Mouse (Mus musculus) testis, postnatal 14 days (tissue): Measurements from ENCODE around the gene Cep89.
A peak's percentile ranks its signal among the peaks of the same experiment; 100 is the strongest.

Experiments
- DNase-seq: peaks from one replicate; pipeline ENCODE4 v3.0.0; 2021; ENCODE audit warnings: low spot score

Gene Cep89

DNA sequence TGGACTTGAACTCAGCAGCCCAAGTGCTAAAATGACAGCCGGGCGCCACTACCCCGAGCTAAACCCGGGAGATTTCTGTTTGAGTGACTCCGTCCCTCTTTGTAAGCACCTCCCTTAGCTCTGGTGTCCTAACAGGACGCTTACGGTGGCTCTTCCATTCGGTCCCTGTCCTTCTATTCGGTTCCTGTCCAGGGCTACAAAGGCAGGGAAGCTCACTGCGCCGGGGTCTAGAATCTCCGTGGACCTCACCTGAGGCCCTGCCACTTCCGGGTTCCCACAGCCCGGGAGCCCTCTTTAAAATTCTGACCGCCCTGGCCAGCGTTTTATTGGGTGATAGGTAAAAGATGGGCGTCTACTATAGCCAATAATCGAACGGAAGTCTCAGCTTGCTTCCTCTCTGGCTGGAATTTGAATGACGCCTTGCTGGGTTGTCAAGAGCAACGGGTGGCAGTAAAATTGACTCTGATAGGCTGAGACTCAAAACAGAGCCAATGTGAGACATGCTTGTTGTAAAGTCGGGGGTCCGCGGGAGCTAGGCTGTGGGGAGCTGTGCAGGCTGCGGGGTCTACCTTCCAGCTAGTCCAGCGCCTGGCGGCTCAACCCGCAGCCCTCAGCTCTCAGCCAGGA lies at the start of gene Cep89, which contains the start of gene Faap24:
TSS of gene Cep89 (plus strand) at position 494 of the 627 bp plus-strand sequence.
TSS of gene Faap24 (minus strand) at position 295 of the 627 bp plus-strand sequence.
- DNase-seq: peak; percentile 94

DNA sequence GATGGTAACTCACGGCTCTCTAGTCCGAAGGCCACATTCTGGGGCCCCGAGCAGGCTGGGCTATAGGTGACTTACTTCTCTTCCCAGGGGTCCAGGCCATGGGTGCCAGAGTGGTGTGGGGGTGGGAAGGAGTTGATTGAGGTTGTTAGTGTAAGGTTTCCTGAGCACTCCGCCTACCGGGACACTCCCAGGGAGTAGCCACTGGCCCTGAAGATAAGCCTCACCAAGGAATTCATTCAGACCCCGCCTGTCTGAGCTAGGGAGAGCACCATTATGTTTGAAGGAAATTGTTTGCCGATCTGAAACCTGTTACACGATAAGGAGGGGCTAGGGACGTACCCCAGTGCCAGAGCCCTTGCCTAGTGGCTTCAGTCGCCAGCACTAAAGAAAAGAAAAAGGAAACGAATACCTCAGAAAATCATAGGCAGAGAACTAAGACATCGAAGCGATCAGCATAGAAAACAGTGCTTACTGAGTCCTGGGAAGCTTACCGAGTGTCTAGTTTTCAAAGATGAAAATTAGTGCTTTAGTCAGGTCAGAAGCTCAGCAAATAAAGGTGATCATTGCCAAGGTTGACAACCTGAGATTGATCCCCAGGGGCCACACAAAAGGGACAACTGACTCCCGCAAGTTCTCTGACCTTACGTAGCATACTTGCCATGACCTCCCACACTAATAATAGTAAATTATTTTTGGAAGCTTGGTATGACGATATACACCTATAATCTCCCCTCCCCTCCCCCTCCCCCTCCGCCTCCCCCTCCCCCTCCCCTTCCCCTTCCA lies 48.7 kb upstream of the Cep89 start:
- no peak for DNase-seq

DNA sequence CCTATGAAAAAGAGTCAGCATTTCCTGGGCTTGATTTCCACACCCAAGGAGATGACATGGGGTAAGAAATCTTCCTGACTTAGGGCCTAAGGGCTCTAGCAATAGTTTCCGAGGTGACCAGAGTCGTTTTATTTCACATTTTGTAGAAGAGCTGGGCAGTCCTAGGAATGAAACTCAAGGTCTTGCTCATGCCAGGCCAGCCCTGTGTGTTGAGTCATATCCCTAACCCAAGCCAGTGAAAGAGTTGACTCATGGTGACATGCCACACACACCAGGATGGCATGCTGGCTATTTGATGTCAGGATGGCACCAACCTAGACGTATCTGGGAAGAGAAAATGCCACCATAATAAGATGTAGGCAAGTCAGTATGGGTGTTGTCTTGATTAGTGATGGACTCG lies 47.8 kb upstream of the Cep89 start:
- no peak for DNase-seq

DNA sequence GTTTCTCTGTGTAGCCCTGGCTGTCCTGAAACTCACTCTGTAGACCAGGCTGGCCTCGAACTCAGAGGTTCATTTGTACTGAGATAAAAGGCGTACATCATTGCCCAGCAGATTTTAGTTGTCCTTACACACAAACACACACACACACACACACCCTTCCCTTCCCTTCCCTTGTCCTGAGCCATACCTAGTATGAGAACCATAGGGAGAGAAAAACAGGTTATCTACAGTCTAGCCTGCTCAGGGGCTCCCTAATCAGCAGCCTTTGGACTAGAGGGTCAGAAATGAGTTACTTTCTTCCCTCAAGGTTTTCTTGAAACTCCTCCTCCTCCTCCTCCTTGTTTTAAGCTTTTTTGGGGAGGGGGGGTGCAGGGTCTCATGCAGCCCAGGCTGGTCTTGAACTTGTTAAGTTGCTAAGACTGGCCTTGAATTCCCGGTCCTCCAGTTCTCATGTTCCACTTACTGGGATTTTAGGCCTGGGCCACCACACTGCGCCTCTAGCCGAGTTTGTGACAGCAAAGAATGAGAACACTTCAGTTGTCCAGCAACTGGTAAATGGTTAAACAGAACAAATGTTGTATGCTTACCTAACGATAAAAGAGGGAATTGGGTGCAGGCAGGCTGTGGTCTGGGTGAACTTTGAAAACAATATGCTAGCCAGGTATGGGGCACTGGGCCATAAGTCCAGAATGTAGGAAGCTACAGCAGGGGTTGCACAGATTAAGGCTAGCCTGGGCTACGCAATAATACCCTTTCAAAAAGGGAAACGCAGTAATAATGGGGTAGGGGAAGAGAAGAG lies 46.8 kb upstream of the Cep89 start:
- no peak for DNase-seq

DNA sequence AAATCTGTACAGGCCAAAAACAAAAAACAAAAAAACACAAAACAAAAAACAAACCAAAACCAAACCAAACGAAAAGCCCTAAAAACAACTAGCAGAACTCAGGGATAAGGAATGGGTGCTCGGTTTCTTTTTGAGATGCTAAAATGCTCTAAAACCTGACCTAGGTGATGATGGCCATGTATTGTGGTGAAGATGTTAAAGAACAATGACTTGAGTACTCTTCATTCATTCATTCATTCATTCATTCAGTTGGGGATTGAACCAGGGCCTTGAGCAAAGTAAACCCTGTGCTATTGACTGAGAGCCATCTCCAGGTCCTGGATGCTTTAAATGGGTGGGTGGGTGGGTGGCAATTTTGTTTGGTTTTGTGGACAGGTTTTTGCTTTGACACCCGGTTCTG lies 45.7 kb upstream of the Cep89 start:
- DNase-seq: no peak

DNA sequence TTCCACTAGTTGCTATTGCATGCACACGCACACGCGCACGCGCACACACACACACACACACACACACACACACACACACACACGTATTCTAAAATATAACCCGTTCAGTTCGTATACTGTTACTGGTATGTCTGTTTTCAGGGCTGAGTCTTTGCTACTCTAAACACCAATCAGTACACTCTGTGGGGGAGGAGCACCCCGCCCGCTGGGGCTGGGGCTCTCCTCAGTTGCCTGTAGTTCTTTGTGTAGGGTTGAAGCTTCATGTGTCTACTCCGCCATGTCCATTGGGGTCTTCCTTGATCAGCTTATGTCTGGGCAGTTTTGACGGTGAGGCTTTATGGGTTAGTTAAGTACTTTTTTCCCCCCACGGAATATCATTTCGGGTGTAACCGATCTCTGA lies 43.5 kb upstream of the Cep89 start:
- no peak for DNase-seq

DNA sequence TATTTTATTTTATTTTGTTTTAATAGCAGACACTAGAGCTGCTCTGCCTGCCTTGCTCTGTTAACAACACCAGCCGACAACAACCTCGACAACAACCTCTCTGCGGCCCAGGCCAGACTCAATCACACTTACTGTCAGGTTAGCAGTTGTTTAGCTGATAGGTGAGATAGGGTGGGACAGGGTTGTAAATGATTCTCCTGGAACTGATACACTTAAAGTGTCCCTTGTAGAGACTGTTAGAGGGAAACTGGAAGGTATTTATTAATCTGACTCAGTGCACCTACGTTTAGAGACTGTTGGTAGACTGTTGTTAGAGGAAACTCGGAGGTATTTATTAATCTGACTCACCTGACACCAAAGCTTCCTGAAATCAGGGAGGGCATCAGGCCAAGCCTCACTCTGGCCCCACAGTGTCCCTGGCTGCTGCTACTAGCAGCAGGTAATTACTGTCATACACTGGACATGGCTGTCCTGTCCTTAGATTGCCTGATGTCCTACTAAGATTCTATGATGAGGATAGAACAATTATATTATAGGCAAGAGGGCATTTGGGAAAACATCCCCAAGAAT lies 41.4 kb upstream of the Cep89 start:
- DNase-seq: no peak

DNA sequence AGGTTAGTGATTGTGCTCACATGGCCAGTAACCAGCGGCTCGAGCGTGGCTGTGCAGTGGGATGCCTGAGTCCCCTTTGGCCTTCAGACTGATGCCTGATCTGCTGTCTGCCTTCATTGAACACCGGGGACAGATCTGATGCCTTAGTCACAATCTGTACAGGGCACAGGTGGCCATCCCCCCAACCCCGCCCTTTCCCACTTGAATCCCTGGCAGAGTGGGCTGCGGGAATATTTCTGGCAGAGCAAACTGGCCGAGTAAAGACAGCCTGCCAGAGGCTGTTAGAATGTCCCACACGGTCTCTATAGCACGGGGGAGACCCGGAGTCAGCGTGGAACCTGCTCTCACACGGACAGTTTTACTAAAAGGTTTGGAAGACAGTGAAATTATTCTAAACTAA lies 39.2 kb upstream of the Cep89 start:
- no peak for DNase-seq

DNA sequence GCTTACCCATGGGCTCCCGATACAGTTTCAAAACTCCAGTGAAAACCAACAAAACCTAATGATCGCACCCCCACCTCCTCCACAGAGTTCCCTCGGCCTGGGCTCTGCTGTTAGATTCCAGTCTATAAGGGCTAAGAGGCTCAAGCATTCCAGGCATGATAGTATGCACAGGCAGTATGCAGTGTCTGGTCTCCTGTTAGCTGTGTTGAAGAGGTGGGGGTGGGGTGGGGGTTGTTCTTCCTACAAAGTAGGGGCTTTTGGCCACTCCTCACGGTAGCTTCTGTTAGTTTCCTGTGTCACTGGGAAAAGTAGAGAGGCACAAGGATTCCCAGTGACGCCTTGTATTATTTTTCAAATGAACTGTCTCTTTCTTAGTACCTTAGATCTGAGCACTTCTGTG lies 34.6 kb upstream of the Cep89 start:
- DNase-seq: no peak

DNA sequence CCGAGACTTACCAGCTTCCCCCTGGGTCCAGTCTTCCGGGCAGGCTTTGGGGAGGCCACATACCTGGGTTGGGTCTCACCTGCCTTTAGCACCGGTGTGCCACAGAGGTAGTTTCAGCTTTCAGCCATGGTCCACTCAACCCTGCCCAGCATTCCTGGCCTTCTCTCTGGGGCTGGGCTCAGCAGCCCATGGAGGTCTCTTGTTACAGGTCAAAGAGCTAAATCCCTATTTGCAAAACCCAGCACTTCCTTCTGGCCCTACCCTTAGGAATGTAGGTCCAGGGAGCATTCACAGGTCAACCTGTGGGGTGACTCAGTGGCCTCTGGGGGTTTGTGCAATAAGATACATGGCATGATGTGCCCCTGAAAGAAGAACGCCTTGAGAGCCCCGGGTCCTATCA lies 34.0 kb upstream of the Cep89 start:
- DNase-seq: no peak

DNA sequence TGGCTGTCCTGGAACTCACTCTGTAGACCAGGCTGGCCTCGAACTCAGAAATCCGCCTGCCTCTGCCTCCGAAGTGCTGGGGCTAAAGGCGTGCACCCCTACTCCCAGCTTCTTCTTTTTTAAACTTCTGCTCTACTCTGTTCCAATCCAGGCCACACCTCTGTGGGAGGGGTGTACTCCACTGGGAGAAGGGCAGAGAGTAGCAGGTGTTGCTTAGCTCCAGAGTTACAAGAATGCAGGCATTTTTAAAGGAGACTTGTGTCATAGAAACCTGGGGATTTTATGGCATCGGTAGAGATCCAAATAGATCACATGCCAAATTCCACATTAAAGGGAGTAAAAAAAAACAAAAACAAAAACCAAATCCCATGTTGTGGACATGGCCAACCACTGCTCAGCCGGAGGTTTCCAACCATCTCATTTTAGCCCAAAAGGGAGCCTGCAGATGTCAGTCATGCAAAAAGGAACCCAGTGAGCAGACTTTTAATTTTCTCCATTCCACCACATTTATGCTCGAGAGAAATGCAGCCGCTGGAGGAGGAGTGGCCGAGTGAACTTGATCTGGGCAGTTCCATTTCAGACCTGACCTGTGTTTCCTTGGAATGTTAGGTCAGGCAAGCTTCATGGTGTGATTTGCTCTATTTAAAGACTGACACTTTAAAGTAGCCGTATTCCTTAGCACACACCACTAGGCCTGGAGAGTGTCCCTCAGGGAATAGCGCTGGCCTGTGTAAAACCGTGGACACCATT lies 31.5 kb upstream of the Cep89 start:
- no peak for DNase-seq

DNA sequence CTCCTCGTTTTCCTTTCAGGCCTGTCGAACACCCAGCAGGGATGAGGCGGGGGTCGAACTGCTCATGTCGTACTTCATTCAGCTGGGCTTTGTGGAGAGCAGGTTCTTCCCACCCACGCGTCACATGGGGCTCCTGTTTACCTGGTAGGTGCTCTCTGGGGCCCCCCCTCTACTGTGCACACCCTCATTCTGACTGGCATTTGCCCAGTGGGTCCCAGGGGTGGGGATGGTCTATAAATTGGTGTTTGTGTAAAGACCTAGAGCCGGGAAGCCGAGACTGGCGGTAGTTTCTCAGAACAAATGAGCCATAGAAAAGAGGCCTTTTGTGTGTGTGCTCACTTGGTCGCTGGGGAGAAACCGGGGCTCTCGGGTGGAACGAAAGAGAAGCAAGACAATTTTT lies 25.7 kb upstream of the Cep89 start:
- no peak for DNase-seq

DNA sequence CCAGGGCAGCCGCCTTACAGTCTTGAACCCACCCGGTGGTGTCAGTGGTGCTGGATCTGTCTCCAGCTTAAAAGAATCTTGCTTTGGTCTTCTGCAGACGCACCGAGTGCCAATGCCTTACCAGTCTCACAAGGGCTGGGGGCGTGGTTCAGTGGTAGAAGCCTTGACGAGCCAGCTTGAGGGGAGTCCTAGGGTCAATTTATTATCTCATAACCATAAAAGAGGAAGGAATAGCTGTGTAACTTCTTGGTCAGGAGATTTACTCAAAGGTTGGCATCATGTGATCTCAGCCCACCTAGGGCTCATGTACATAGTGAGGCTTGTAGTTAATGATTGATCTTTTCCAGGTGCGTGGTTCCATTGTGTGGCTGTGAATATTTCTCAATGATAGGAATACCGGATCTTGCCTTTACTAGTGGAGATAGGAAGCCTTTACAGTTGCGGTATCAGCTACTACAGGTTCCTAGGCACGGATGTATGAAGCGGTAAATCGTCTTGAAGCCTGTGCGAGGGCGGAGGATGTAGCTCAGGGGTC lies 24.3 kb upstream of the Cep89 start:
- no peak for DNase-seq

DNA sequence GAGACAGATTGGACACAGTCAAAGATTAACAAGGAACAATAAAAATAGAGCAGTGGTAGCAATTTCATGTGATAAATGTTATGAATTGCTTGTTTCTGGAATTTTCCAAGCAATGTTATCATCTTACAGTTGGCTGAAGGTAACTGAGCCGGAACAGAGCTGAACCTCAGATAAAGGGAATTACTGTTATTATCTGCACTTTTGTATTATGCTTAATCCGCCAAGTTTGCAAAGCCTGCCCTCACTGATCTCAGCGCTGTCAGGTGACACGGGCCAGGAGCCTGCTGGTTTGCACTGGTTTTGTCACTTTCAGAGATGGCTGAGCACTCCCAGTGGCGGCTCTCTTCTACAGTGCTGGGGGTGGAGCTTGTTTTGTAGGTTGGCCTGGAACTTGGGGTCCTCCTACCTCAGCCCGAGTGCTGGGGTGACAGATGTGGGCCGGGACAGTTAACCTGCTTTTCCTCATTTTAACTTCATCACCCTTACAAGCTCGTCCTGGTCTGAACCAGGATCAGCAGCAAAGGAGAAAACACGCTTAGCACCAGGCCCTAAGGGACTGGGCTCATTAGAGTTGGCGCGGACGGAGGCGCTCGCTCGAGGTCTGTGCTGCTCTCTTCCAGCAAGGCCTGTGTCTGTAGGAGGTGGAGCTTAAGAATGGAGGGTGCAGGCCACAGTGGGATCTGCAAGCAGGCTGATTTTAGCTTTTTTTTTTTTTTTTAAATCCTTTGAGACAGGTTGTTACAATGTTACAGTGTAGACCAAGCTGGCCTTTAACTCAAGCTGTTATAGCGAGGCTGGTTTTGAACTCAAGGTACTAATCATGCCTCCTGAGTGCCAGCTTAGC lies 23.5 kb upstream of the Cep89 start:
- peak; percentile 62 for DNase-seq

DNA sequence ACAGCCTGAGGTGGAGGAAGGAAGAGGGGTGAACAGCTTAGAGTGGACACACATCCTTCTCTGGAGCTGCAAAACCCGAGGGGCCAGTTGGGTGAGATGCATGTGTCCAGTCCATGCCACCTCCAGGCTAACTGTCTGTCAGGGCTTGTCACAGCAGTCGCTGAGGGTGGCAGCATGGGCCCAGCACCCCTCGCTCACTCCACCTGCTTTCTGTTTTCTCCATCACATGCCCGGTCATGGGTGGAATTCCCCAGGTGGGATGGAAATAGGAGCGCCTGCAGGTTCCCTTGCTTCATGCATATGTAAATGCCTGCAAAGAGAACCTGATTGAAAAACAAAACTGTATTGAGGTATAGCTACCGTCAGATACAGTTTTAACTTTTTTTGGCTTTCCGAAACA lies 22.6 kb upstream of the Cep89 start:
- DNase-seq: no peak

DNA sequence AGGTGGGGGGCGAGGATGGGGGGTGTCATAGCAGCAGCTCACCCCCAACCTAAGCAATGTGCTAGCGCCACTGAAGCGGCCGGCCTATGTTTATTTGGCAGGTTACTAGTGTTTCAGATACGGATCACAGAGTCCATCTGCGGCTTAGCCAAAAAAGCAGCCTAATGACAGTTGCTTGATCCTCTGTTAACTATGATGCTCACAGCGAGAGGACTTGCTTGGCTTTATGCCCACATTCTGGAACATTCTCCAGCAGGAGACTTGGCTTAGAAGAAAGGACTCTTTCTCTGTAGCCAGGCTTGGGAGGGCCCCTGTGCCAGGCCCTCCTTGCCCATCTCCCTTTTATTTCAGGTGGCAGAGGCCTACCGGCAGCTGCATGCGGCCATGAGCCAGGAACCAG lies 20.2 kb upstream of the Cep89 start:
- DNase-seq: peak; percentile 64

DNA sequence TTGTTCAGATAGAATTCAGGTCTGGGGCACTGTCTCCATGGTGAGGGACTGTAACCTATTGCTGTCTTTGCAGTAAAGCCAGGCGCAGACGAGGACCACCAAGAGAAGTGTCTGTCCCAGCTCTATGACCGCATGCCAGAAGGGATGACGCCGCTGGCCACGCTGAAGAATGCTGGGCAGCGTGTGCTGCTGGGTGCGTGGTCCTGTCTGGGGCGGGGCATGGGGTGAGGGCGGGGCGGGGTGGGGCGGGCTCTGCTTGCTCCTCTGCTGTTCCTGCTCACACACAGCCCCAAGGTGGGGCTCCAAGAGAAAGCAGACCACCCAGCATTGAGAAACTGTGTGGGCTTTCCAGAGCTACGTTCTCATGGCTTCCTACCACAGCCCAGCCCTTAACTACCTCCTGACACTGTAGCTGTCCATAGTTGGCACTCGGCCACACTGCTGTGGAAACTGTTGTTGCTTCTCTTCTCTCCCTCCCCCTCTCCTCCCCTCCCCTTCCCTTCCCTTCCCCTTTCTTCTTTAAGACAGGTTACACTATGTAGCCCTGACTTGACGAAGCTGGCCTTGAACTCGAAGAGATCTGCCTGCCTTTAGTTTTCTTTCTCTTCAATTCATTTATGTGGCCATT lies 17.2 kb upstream of the Cep89 start:
- DNase-seq: peak; percentile 58

DNA sequence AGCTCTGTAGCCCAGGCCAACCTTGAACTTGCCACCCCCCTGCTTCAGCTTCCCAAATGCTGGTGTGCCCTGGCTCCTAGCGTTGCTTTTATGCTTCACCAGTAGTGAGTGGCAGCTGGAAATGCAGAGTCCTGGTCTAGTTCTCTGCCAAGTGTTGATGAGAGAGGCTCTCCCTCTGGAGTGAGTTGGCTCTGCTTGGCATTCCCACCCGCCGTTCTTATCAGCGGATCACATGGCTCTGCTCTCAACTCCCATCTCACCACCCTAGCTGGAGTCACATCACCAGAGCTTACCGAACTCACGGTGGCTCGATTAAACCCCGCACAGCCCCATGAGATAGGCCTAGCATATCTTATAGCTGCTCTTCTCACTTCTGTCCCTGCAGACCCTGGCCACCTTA lies 16.5 kb upstream of the Cep89 start:
- peak; percentile 61 for DNase-seq

DNA sequence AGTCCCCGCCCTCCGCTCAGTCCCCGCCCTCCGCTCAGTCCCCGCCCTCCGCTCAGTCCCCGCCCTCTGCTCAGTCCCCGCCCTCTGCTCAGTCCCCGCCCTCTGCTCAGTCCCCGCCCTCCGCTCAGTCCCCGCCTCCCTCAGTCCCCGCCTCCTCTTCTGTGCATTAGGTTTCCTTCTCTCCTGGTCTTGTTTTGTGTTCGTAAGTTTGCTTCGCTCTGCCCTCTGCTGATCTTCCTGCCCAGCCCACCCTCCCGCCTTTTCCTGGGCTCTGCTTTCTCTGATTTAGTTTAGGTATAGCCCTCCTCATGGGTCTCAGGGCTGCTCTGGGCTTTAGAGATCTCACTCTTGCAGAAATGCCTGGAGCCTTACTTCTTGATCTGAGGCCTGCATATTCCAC lies 15.0 kb upstream of the Cep89 start:
- DNase-seq: no peak

DNA sequence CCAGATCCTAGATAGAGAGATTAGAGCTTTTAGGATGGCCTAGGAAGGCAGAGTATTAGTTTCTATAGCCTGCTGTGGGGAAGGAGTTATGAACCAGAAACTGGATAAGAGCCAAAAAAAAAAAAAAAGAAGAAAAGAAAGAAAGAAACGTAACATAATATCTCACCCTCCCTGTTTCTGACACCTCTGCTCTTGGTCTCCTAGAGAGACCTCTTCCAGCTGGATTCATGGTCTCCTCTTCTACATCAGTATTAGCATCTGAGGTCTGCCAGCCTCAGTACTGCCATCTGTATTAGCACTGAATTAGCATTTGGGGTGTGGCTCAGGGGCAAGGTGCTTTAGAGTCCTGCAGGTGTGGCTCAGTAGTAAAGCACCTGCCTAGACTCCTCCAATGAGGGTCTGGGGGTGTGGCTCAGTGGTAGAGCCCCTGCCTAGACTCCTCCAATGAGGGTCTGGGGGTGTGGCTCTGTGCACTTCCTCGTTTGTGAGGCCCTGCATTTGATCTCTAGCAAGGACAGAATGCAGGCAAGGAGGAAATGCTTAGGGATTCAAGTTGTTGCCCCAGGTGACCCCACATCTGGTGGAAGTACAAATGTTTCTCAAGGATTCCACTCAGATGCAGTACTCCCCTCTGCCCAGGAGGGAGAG lies 14.0 kb upstream of the Cep89 start:
- DNase-seq: no peak
